Mouse (Mus musculus): ENCODE measurements at regions not wholly inside any gene's neighbourhood (a gene's known extent, or its start where the extent isn't known, plus 50 kb on each side); places are given as distances from the start of the nearest gene placed in this dataset.
"Not testable (repeated sequence)": the region's sequence is repeated elsewhere in the genome, so short reads cannot be mapped to it uniquely, and the experiment has no call there.

DNA sequence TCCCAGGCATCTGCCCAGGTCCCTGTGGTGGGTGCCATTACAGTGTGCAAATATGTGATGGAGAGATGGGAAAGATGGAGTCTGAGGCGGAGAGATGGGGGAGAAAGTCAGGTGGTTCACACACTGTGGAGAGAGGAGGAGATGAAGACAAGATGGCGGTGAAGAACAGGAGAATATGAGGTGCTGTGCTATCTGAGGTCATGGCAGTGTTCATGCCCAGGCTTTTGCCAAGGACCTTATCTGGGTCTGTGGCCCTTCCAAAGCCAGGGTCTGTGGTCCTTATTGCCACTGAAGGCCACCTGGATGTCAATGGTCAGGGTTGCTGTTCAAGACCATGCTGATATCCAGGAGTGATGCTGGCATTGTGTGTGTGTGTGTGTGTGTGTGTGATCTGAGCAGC, 212.8 kb downstream of the Diras2 start:
- intact Hi-C loops (cut with DNase I; ENCODE audit: low total_unique reads) = no loop called here
- no peak for DNase-seq

GRCm38 (mm10) chr13:52323691-52324090, 207.4 kb downstream of the Diras2 start:
- intact Hi-C loops (cut with DNase I; ENCODE audit: low total_unique reads) = no loop called here
- DNase-seq = no peak

DNA sequence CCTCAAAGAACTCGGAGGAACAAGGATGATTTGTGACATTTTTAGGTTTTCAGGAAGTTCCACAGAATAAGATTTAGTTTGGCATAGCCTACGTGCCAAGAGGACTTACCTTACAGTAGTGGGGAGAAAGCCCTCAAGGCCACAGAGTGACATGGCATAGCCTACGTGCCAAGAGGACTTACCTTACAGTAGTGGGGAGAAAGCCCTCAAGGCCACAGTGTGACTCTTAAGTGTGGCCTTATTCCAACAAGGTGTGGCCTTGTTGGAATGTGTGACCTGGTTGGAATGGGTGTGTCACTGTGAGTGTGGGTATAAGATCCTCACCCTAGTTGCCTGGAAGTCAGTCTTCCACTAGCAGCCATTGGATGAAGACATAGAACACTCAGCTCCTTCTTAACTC, 206.7 kb downstream of the Diras2 start:
- DNase-seq; intact Hi-C loops (cut with DNase I; ENCODE audit: low total_unique reads): not testable (repeated sequence)

- DNase-seq; intact Hi-C loops (cut with DNase I; ENCODE audit: low total_unique reads): not testable (repeated sequence)
Observed at GRCm38 (mm10) chr13:52325647-52326046, 205.4 kb downstream of the Diras2 start.

- DNase-seq = no peak
- intact Hi-C loops (cut with DNase I; ENCODE audit: low total_unique reads) = no loop called here
Observed at GRCm38 (mm10) chr13:52327734-52328133, 203.3 kb downstream of the Diras2 start.

GRCm38 (mm10) chr13:52328766-52329165, 202.3 kb downstream of the Diras2 start:
- intact Hi-C loops (cut with DNase I; ENCODE audit: low total_unique reads) = no loop called here
- no peak for DNase-seq

- DNase-seq = no peak
- intact Hi-C loops (cut with DNase I; ENCODE audit: low total_unique reads) = no loop called here
Observed at GRCm38 (mm10) chr13:52331068-52331467, 200.0 kb downstream of the Diras2 start.

- intact Hi-C loops (cut with DNase I; ENCODE audit: low total_unique reads) = no loop called here
- no peak for DNase-seq
Observed at GRCm38 (mm10) chr13:52334962-52335361, 196.1 kb downstream of the Diras2 start.

- intact Hi-C loops (cut with DNase I; ENCODE audit: low total_unique reads) = no loop called here
- no peak for DNase-seq
Observed at GRCm38 (mm10) chr13:52337936-52338335, 193.1 kb downstream of the Diras2 start.

GRCm38 (mm10) chr13:52339156-52339555, 191.9 kb downstream of the Diras2 start:
- intact Hi-C loops (cut with DNase I; ENCODE audit: low total_unique reads) = no loop called here
- no peak for DNase-seq

GRCm38 (mm10) chr13:52341981-52342380, 189.1 kb downstream of the Diras2 start:
- DNase-seq = no peak
- intact Hi-C loops (cut with DNase I; ENCODE audit: low total_unique reads) = no loop called here

- intact Hi-C loops (cut with DNase I; ENCODE audit: low total_unique reads) = no loop called here
- no peak for DNase-seq
Observed at GRCm38 (mm10) chr13:52344383-52344782, 186.7 kb downstream of the Diras2 start.

DNA sequence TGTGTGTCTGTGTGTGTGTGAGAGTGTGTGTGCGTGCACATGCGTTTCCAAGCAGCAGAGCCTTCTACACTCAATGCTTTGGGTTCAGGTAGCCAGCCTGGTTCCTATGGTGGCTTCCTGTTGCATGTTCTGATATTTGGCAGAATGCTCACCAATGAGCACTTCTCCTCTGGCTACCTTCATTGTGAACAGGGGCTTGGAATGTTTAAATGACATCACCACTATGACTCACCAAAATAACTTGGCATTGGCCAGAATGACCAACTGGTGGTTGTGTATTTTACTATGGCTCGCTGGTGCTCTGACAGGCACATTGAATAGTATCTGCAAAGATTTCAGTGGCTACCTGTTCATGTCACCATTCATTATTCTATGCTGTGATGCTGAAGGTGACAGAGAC, 186.2 kb downstream of the Diras2 start:
- DNase-seq = no peak
- intact Hi-C loops (cut with DNase I; ENCODE audit: low total_unique reads) = no loop called here

DNA sequence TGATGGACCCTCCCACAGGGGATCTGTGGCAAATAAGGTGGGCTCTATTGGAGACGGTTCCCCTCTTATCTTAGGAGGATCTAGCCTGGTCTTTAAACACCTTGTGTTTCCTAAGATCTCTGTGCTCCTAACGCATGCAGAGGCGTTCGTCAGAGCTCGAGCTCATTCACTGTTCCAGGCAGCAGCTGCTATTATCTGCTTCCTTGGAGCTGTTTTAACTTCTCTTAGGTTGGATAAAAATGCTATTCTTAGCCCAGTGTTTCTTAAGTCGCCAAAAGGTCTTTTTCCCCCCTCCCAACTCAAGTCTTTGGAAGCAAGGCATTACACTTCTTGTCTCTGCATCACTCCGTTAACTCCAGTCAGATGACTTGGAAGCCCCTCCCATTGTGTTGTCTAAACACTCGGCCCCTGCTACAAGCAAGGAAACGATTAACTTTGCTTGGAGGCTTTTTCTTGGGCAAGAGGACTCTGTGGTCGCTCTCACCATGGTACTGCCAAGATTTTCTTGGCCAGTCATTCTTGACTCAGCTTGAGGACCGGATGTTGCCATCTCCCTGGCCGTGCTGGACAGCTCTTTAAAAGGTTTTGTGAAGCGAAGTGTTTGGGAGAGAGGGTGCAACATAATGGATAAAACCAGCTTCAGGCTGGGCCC, 185.6 kb downstream of the Diras2 start:
- no peak for DNase-seq
- intact Hi-C loops (cut with DNase I; ENCODE audit: low total_unique reads) = no loop called here

- no peak for DNase-seq
- intact Hi-C loops (cut with DNase I; ENCODE audit: low total_unique reads) = no loop called here
Observed at GRCm38 (mm10) chr13:52346027-52346375, 185.1 kb downstream of the Diras2 start.

GRCm38 (mm10) chr13:52347631-52348030, 183.4 kb downstream of the Diras2 start:
- intact Hi-C loops (cut with DNase I; ENCODE audit: low total_unique reads) = no loop called here
- DNase-seq = no peak

- intact Hi-C loops (cut with DNase I; ENCODE audit: low total_unique reads) = no loop called here
- DNase-seq = no peak
Observed at GRCm38 (mm10) chr13:52349606-52350005, 181.5 kb downstream of the Diras2 start.

GRCm38 (mm10) chr13:52352576-52352975, 178.5 kb downstream of the Diras2 start:
- no peak for DNase-seq
- intact Hi-C loops (cut with DNase I; ENCODE audit: low total_unique reads) = no loop called here

DNA sequence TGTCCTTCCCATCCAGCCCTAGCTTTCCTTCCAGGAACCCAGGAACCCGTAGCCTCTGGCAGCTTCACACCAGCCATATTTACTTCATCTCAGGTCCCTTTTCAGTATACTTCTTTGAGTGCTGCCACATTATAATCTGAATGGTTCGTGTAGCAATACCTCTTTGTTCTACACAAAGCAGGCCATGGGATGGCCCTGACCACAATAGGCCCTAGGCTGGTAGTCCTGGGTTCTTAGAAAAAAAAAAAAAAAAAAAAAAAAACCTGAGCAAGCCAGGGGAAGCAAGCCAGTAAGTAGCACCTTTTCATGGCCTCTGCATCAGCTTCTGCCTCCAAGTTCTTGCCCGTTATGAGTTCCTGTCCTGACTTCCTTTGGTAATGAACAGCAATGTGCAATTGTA, 177.6 kb downstream of the Diras2 start:
- DNase-seq = no peak
- intact Hi-C loops (cut with DNase I; ENCODE audit: low total_unique reads) = no loop called here

DNA sequence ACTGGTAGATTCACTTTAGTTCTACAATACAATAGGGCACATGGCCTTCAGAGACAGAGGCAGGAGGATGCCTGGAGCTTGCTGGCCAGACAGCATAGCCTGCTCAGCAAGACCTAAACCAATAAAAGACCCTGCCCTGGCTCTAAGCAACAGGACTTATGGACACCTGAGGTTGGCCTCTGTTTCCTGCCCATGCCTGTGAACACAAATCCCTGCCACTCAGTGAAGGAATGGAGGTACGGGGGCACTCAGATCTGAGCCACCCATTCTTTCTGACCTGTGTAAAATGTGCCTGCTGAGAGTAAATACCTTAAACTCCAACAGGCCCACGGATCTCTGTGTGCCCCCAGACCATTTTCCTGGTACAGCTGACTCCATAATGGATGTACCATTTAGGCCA, 177.1 kb downstream of the Diras2 start:
- intact Hi-C loops (cut with DNase I; ENCODE audit: low total_unique reads) = no loop called here
- no peak for DNase-seq

GRCm38 (mm10) chr13:52355921-52356320, 175.2 kb downstream of the Diras2 start:
- DNase-seq; intact Hi-C loops (cut with DNase I; ENCODE audit: low total_unique reads): not testable (repeated sequence)

DNA sequence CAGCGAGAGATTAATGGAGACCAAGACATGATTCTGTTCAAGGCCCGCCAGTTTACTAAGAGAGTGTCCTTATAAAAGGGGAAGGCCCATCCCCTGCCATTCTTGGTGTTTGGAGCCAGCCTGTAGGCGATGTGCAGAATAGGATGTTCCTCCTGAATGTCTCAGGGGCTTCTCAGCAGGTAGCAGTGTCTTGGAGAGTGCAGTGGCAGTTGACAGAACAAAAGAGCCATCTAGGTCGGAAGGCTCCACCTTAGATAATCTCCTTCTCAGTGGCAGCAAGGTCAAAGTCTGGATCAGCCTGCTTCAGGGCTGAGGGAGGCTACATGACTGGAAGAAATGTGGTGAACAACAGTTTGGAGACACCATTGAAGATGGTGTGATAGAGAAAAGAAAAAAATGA, 171.7 kb downstream of the Diras2 start:
- DNase-seq; intact Hi-C loops (cut with DNase I; ENCODE audit: low total_unique reads): not testable (repeated sequence)
